Mouse (Mus musculus) bone marrow, adult 2 months (tissue): ENCODE results near the gene Mmp23.

Source experiments
- CTCF ChIP-seq: fragments of 200-500 bp; IDR thresholded peaks from 2 replicates; pipeline ENCODE4 v1.5.1; 2011; ENCODE audit warnings: low read length, control low read depth; ENCODE audit not compliant: control insufficient read depth, insufficient read depth
- POLR2A ChIP-seq: fragments of 200-500 bp; IDR thresholded peaks from 2 replicates; pipeline ENCODE4 v1.6.1; 2011; ENCODE audit warnings: low read depth, mild to moderate bottlenecking, control low read depth, low read length, borderline replicate concordance; ENCODE audit not compliant: control insufficient read depth

- TF ChIP-seq POLR2A, result no peak
- TF ChIP-seq CTCF, result no peak
Observed at GRCm38 (mm10) chr4:155611860-155612259, 41.3 kb downstream of the Mmp23 start.
